Comparison of ENCODE assay signal across 25 mouse cellular contexts in genomic region chr1:137130264-137130663, GRCm38 (mm10).
"Had no signal": no experiment of that assay in that cellular context is flagged by ENCODE, and none has a peak within 500 bp of the region (broad histone marks: within the 10 kb centered on the region; RNA-seq: fewer than 3 reads in every experiment).

No protein-coding gene starts in this region.

- H3K27me3 ChIP-seq: heart, embryonic 13.5 days; heart, embryonic 15.5 days; limb, embryonic 15.5 days; liver, embryonic 12.5 days had no signal

- H3K4me3 ChIP-seq: heart, adult 2 months; heart, embryonic 13.5 days; heart, embryonic 15.5 days; kidney, embryonic 15.5 days; limb, embryonic 13.5 days; limb, embryonic 15.5 days; liver, embryonic 12.5 days had no signal

- H3K9ac ChIP-seq: heart, embryonic 13.5 days; heart, embryonic 15.5 days; hindbrain, embryonic 14.5 days; kidney, embryonic 15.5 days; limb, embryonic 13.5 days; limb, embryonic 15.5 days; liver, embryonic 12.5 days had no signal

- H3K36me3 ChIP-seq: heart, embryonic 13.5 days; heart, embryonic 15.5 days; kidney, embryonic 15.5 days; limb, embryonic 13.5 days; limb, embryonic 15.5 days; liver, embryonic 12.5 days had no signal

- H3K9me3 ChIP-seq: heart, embryonic 13.5 days; heart, embryonic 15.5 days; kidney, embryonic 15.5 days; limb, embryonic 13.5 days; limb, embryonic 15.5 days; liver, embryonic 12.5 days had no signal

- H3K4me2 ChIP-seq: heart, embryonic 11.5 days; heart, embryonic 13.5 days; heart, embryonic 15.5 days; hindbrain, embryonic 14.5 days; kidney, embryonic 15.5 days; limb, embryonic 13.5 days; limb, embryonic 15.5 days; liver, embryonic 12.5 days had no signal

- DNase-seq: gastrocnemius, postnatal 14 days; gastrocnemius, postnatal 36 days; heart, adult 11 months; heart, adult 2 months; heart, postnatal 14 days; heart, postnatal 36 days; kidney, adult 11 months; kidney, adult 2 months; kidney, adult 9 months; kidney, postnatal 14 days; kidney, postnatal 36 days; layer of hippocampus, adult 9-11 months; layer of hippocampus, postnatal 36 days; left cerebral cortex, postnatal 4 days had no signal

- H3K27ac ChIP-seq: heart, adult 2 months; heart, embryonic 13.5 days; heart, embryonic 15.5 days; hindbrain, embryonic 14.5 days; kidney, embryonic 15.5 days; kidney, postnatal 0 days; limb, embryonic 13.5 days; limb, embryonic 15.5 days; liver, embryonic 12.5 days had no signal

- ATAC-seq: hindbrain, embryonic 16.5 days; intestine, embryonic 16.5 days; liver, embryonic 12.5 days had no signal

- H3K4me1 ChIP-seq: heart, embryonic 13.5 days; heart, embryonic 15.5 days; limb, embryonic 15.5 days; liver, embryonic 12.5 days had no signal
